Mouse (Mus musculus) thymus, adult 2 months (tissue): ENCODE results near the gene Adarb2.

Source experiments
- CTCF ChIP-seq: fragments of 200-500 bp; IDR thresholded peaks from 2 replicates; pipeline ENCODE4 v1.5.1; 2012; ENCODE audit warnings: mild to moderate bottlenecking, control low read depth, low read length, moderate library complexity, borderline replicate concordance; ENCODE audit not compliant: control insufficient read depth, poor library complexity, insufficient read depth; ENCODE audit errors: extremely low read depth
- POLR2A ChIP-seq: fragments of 200-500 bp; IDR thresholded peaks from 2 replicates; pipeline ENCODE4 v1.6.1; 2012; ENCODE audit warnings: mild to moderate bottlenecking, low read length, control low read depth, moderate library complexity; ENCODE audit not compliant: control insufficient read depth, poor library complexity, insufficient read depth; ENCODE audit errors: extremely low read depth

GRCm38 (mm10) chr13:8199186-8199880, 3.3 kb upstream of the Adarb2 start:
- TF ChIP-seq CTCF (no peak), POLR2A (no peak)
